Mouse (Mus musculus): ENCODE measurements around the gene Tmem161a. TPM values are rescaled to one million over a fixed set of nuclear protein-coding genes. Genes with fewer than 3 reads are reported as not detected.

The Tmem161a gene
- polyA plus RNA-seq, 1 experiment from 2014 or later: 43.9 TPM

GRCm38 (mm10) chr8:70139026-70139857 is 32.9 kb upstream of the Tmem161a start, which contains the start of the genes Rfxank, Borcs8 and Mef2b:
TSS of gene Rfxank (minus strand) at chr8:70139154.
TSS of gene Borcs8 (plus strand) at chr8:70139499.
TSS of gene Mef2b (plus strand) at chr8:70139711.
- peak within 1 kb of the TSS; percentile 83 for H3K4me2 ChIP-seq (replicated peaks)
- no peaks in the 10 kb centered on the region for H3K27me3 ChIP-seq
- ATAC-seq (ENCODE audit: low FRiP score): peak; percentile 98
- peaks cover 49% of the 10 kb centered on the region for H3K36me3 ChIP-seq
- peaks cover 21% of the 10 kb centered on the region for H3K4me1 ChIP-seq
- WGBS: under 1% methylated on average over 46 of the region's 46 CpGs
- peak within 1 kb of the TSS; percentile 79 for H3K9ac ChIP-seq
- H3K27ac ChIP-seq: peak within 1 kb of the TSS; percentile 85
- no peaks in the 10 kb centered on the region for H3K9me3 ChIP-seq (replicated peaks)
- peak within 1 kb of the TSS; percentile 73 for H3K4me3 ChIP-seq

- 16% methylated on average over 9 of the region's 9 CpGs for WGBS
- H3K9ac ChIP-seq: peak overlapping the region; percentile 79
- peak overlapping the region; percentile 83 for H3K4me2 ChIP-seq (replicated peaks)
- peak overlapping the region; percentile 73 for H3K4me3 ChIP-seq
- no peaks in the 10 kb centered on the region for H3K9me3 ChIP-seq (replicated peaks)
- peaks cover 21% of the 10 kb centered on the region for H3K4me1 ChIP-seq
- H3K27ac ChIP-seq: peak overlapping the region; percentile 85
- peaks cover 49% of the 10 kb centered on the region for H3K36me3 ChIP-seq
- H3K27me3 ChIP-seq: no peaks in the 10 kb centered on the region
- no peak for ATAC-seq (ENCODE audit: low FRiP score)
Measured at GRCm38 (mm10) chr8:70139981-70140380, 32.2 kb upstream of the Tmem161a start.

- Histone ChIP-seq H3K9me3 (replicated peaks) (no peaks in the 10 kb centered on the region), H3K27me3 (peaks cover 6% of the 10 kb centered on the region; the same call in 1 of the 2 replicates), H3K4me1 (peaks cover 10% of the 10 kb centered on the region), H3K4me2 (replicated peaks) (no peak overlapping the region), H3K9ac (no peak overlapping the region), H3K36me3 (peaks cover 45% of the 10 kb centered on the region), H3K4me3 (no peak overlapping the region), H3K27ac (no peak overlapping the region)
- WGBS: 86% methylated on average over 7 of the region's 7 CpGs
- no peak for ATAC-seq (ENCODE audit: low FRiP score)
Measured at GRCm38 (mm10) chr8:70147678-70148607, 24.2 kb upstream of the Tmem161a start.

GRCm38 (mm10) chr8:70150158-70150557 is 22.0 kb upstream of the Tmem161a start:
- H3K4me2 ChIP-seq (replicated peaks): peak overlapping the region; percentile 19; the same call in 1 of the 2 replicates
- peaks cover 10% of the 10 kb centered on the region for H3K4me1 ChIP-seq
- no peak overlapping the region for H3K27ac ChIP-seq
- ATAC-seq (ENCODE audit: low FRiP score): no peak
- H3K36me3 ChIP-seq: peaks cover 25% of the 10 kb centered on the region
- no peak overlapping the region for H3K9ac ChIP-seq
- 19% methylated on average over 13 of the region's 13 CpGs for WGBS
- H3K4me3 ChIP-seq: no peak overlapping the region
- H3K27me3 ChIP-seq: peaks cover 6% of the 10 kb centered on the region; the same call in 1 of the 2 replicates
- H3K9me3 ChIP-seq (replicated peaks): no peaks in the 10 kb centered on the region

- Histone ChIP-seq H3K4me3 (no peak overlapping the region), H3K27me3 (peaks cover 16% of the 10 kb centered on the region; the same call in 1 of the 2 replicates), H3K4me2 (replicated peaks) (peak overlapping the region; percentile 44), H3K9ac (no peak overlapping the region), H3K27ac (no peak overlapping the region), H3K9me3 (replicated peaks) (no peaks in the 10 kb centered on the region), H3K36me3 (no peaks in the 10 kb centered on the region), H3K4me1 (peaks cover 10% of the 10 kb centered on the region)
- 12% methylated on average over 22 of the region's 22 CpGs for whole genome bisulfite sequencing
- ATAC-seq (ENCODE audit: low FRiP score): peak; percentile 91
Measured at GRCm38 (mm10) chr8:70152537-70153257, 19.5 kb upstream of the Tmem161a start.

GRCm38 (mm10) chr8:70157240-70157800 is 14.8 kb upstream of the Tmem161a start:
- Histone ChIP-seq H3K27me3 (peaks cover 16% of the 10 kb centered on the region), H3K36me3 (no peaks in the 10 kb centered on the region), H3K4me2 (replicated peaks) (no peak overlapping the region), H3K27ac (no peak overlapping the region), H3K4me3 (no peak overlapping the region), H3K4me1 (peaks cover 12% of the 10 kb centered on the region), H3K9ac (no peak overlapping the region), H3K9me3 (replicated peaks) (no peaks in the 10 kb centered on the region)
- no peak for ATAC-seq (ENCODE audit: low FRiP score)
- 90% methylated on average over 1 of the region's 1 CpGs for WGBS

DNA sequence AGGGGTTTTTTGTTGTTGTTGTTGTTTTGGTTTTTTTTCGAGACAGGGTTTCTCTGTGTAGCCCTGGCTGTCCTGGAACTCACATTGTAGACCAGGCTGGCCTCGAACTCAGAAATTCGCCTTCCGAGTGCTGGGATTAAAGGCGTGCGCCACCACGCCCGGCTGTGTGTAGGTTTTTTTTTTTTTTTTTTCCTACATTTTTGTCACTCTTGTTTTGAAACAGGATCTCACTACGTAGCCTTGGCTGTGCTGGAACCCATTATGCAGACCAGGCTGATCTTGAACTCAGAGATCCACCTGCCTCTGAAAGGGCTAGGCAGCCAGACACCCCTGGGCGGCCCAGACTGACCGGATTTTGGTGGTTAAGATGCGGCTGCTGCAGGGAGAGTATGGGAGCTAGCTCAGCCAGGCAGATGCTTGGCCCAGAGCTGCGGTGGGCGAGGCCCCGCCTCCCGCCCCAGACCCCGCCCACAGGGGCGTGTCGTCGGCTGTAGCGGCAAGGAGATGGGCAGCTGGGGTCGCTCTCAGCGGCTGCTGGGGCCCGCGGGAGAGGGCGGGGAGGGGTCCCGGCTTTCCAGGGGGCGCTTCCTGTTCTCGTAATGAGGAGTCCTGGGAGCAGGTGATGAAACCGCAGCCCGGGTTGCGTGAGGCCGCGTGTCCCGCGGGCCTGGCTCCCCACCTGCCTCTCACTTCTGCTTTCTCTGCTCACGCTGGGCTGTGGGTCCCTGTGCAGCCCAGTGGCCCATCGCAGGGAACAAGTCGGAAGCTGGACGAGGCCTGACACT is 13.9 kb upstream of the Tmem161a start:
- 13% methylated on average over 40 of the region's 40 CpGs for WGBS

GRCm38 (mm10) chr8:70159211-70159610 is 12.9 kb upstream of the Tmem161a start:
- Histone ChIP-seq H3K4me1 (peaks cover 7% of the 10 kb centered on the region), H3K9me3 (replicated peaks) (no peaks in the 10 kb centered on the region), H3K4me2 (replicated peaks) (no peak overlapping the region), H3K27me3 (peaks cover 16% of the 10 kb centered on the region), H3K4me3 (no peak overlapping the region), H3K27ac (no peak overlapping the region), H3K36me3 (no peaks in the 10 kb centered on the region), H3K9ac (no peak overlapping the region)
- WGBS: 80% methylated on average over 4 of the region's 4 CpGs
- no peak for ATAC-seq (ENCODE audit: low FRiP score)

More for the DNA sequence above, 13.9 kb upstream of the Tmem161a start:
- Histone ChIP-seq H3K4me2 (replicated peaks) (peak overlapping the region; percentile 71), H3K27me3 (peaks cover 16% of the 10 kb centered on the region), H3K9ac (peak overlapping the region; percentile 64), H3K9me3 (replicated peaks) (no peaks in the 10 kb centered on the region), H3K4me1 (peaks cover 7% of the 10 kb centered on the region), H3K36me3 (no peaks in the 10 kb centered on the region), H3K27ac (no peak overlapping the region), H3K4me3 (peak overlapping the region; percentile 48)
- peak; percentile 93 for ATAC-seq (ENCODE audit: low FRiP score)

GRCm38 (mm10) chr8:70160015-70160414 is 12.1 kb upstream of the Tmem161a start:
- no peaks in the 10 kb centered on the region for H3K9me3 ChIP-seq (replicated peaks)
- H3K27ac ChIP-seq: no peak overlapping the region
- no peak overlapping the region for H3K9ac ChIP-seq
- 56% methylated on average over 13 of the region's 13 CpGs for WGBS
- H3K27me3 ChIP-seq: peaks cover 21% of the 10 kb centered on the region
- no peak overlapping the region for H3K4me2 ChIP-seq (replicated peaks)
- H3K4me3 ChIP-seq: no peak overlapping the region
- no peaks in the 10 kb centered on the region for H3K36me3 ChIP-seq
- ATAC-seq (ENCODE audit: low FRiP score): no peak
- H3K4me1 ChIP-seq: peaks cover 7% of the 10 kb centered on the region

GRCm38 (mm10) chr8:70163316-70163715 is 8.8 kb upstream of the Tmem161a start:
- Histone ChIP-seq H3K9me3 (replicated peaks) (no peaks in the 10 kb centered on the region), H3K4me3 (no peak overlapping the region), H3K27ac (no peak overlapping the region), H3K4me1 (peaks cover 9% of the 10 kb centered on the region), H3K27me3 (peaks cover 34% of the 10 kb centered on the region), H3K4me2 (replicated peaks) (no peak overlapping the region), H3K36me3 (no peaks in the 10 kb centered on the region), H3K9ac (no peak overlapping the region)
- ATAC-seq (ENCODE audit: low FRiP score): no peak
- 87% methylated on average over 3 of the region's 3 CpGs for WGBS

All from hindbrain, embryonic 12.5 days (tissue).